Mouse (Mus musculus) kidney, adult 8-10 months (tissue): ENCODE data around the gene Gm11554.
"Not testable (repeated sequence)": the region's sequence is repeated elsewhere in the genome, so short reads cannot be mapped to it uniquely, and the experiment has no call there.

Experiments used
- DNase-seq, 2 experiments: peaks; one replicate each; pipeline ENCODE4 v3.0.0; 2022

Gm11554 gene

GRCm38 (mm10) chr11:99804346-99804745 lies at the start of gene Gm11554:
Gm11554 (minus strand) TSS chr11:99804446.
- not testable (repeated sequence) for DNase-seq

- DNase-seq: no peak
Measured at GRCm38 (mm10) chr11:99851508-99851907, 47.3 kb upstream of the Gm11554 start, which contains the start of gene Krtap4-16. Krtap4-16 (minus strand) TSS chr11:99851608.

- no peak for DNase-seq
Measured at GRCm38 (mm10) chr11:99846746-99847145, 42.5 kb upstream of the Gm11554 start.

GRCm38 (mm10) chr11:99842185-99842584 lies 37.9 kb upstream of the Gm11554 start:
- DNase-seq: no peak

- no peak for DNase-seq
Measured at GRCm38 (mm10) chr11:99837966-99838365, 33.7 kb upstream of the Gm11554 start, which contains the start of gene 2300003K06Rik. 2300003K06Rik (minus strand) TSS chr11:99838066.

GRCm38 (mm10) chr11:99815566-99815965 lies 11.3 kb upstream of the Gm11554 start, which contains the start of gene Gm11564:
Gm11564 (minus strand) TSS chr11:99815666.
- DNase-seq: not testable (repeated sequence)

- DNase-seq: not testable (repeated sequence)
Measured at GRCm38 (mm10) chr11:99809792-99810191, 5.5 kb upstream of the Gm11554 start, which contains the start of gene Krtap4-13. Krtap4-13 (minus strand) TSS chr11:99809892.

GRCm38 (mm10) chr11:99798832-99799231 lies 5.4 kb downstream of the Gm11554 start, which contains the start of gene Gm11569:
Gm11569 (minus strand) TSS chr11:99798932.
- not testable (repeated sequence) for DNase-seq

- DNase-seq: no peak
Measured at GRCm38 (mm10) chr11:99793367-99793766, 10.9 kb downstream of the Gm11554 start, which contains the start of gene Gm11596. Gm11596 (minus strand) TSS chr11:99793467.

- not testable (repeated sequence) for DNase-seq
Measured at GRCm38 (mm10) chr11:99784900-99785299, 19.3 kb downstream of the Gm11554 start, which contains the start of gene Krtap4-9. Krtap4-9 (plus strand) TSS chr11:99785200.

GRCm38 (mm10) chr11:99780604-99781003 lies 23.6 kb downstream of the Gm11554 start, which contains the start of gene Krtap4-8:
Krtap4-8 (minus strand) TSS chr11:99780704.
- no peak for DNase-seq

GRCm38 (mm10) chr11:99778401-99778800 lies 25.8 kb downstream of the Gm11554 start:
- DNase-seq: peak; percentile 18 to 20

GRCm38 (mm10) chr11:99772813-99773212 lies 31.4 kb downstream of the Gm11554 start, which contains the start of gene Gm11595:
Gm11595 (minus strand) TSS chr11:99772913.
- not testable (repeated sequence) for DNase-seq

GRCm38 (mm10) chr11:99768410-99768809 lies 35.8 kb downstream of the Gm11554 start:
- DNase-seq: no peak

GRCm38 (mm10) chr11:99758877-99759276 lies 45.4 kb downstream of the Gm11554 start:
- DNase-seq: no peak
